Mouse (Mus musculus) hindbrain, embryonic 11.5 days (tissue): ENCODE measurements around the gene Rhbdf2. TPM values are rescaled to one million over a fixed set of nuclear protein-coding genes. Genes with fewer than 3 reads are reported as not detected.

ENCODE experiments used
- ATAC-seq: fragments of 200-750 bp; cut with Nextera tagmentation; 2 replicates; pipeline ENCODE4 v1.8.0; 2017; ENCODE audit warnings: mild to moderate bottlenecking, moderate TSS enrichment, moderate library complexity; ENCODE audit not compliant: low FRiP score
- DNase-seq: peaks from one replicate; pipeline ENCODE4 v3.0.0-alpha.2; 2015; ENCODE audit warnings: low spot score
- H3K27ac ChIP-seq: fragments of 300-500 bp; sonication (generic); 2 replicates; pipeline ENCODE4 v1.5.1; 2014; ENCODE audit warnings: mild to moderate bottlenecking, low read depth, low read length
- H3K27me3 ChIP-seq: fragments of 300-500 bp; sonication (generic); 2 replicates; pipeline ENCODE4 v1.6.1; 2014; ENCODE audit warnings: mild to moderate bottlenecking, low read length, moderate library complexity, mixed read lengths; ENCODE audit not compliant: control insufficient read depth, insufficient read depth
- H3K36me3 ChIP-seq: fragments of 300-500 bp; sonication (generic); 2 replicates; pipeline ENCODE4 v1.6.1; 2014; ENCODE audit warnings: mild to moderate bottlenecking, low read length, moderate library complexity, mixed read lengths; ENCODE audit not compliant: control insufficient read depth, insufficient read depth
- H3K4me1 ChIP-seq: fragments of 300-500 bp; sonication (generic); replicated peaks from 2 replicates; pipeline ENCODE4 v1.6.1; 2014; ENCODE audit warnings: low read length, mixed read lengths; ENCODE audit not compliant: control insufficient read depth, insufficient read depth
- H3K4me2 ChIP-seq: fragments of 300-500 bp; sonication (generic); replicated peaks from 2 replicates; pipeline ENCODE4 v1.6.1; 2014; ENCODE audit warnings: mild to moderate bottlenecking, low read depth, low read length
- H3K4me3 ChIP-seq: fragments of 300-500 bp; sonication (generic); 2 replicates; pipeline ENCODE4 v1.5.1; 2014; ENCODE audit warnings: low read depth, low read length
- H3K9ac ChIP-seq: fragments of 300-500 bp; sonication (generic); 2 replicates; pipeline ENCODE4 v1.6.1; 2014; ENCODE audit warnings: low read depth, low read length
- H3K9me3 ChIP-seq: fragments of 300-500 bp; sonication (generic); 2 replicates; pipeline ENCODE4 v1.6.1; 2016; ENCODE audit warnings: low read length; ENCODE audit not compliant: control insufficient read depth
- WGBS: fragments of 180-500 bp; shearing (Covaris S2); extraction: QIAGEN DNeasy Blood & Tissue Kit; methylation state at CpG from one replicate; pipeline ENCODE4 v1.1.7; 2014; 5-methylcytosine and 5-hydroxymethylcytosine counted together
- polyA plus RNA-seq: library from polyadenylated mRNA; unstranded; fragments of >200 nt; fragmentation: Nextera tagmentation; extraction: Ambion mirVana; gene quantifications from 2 replicates; pipeline ENCODE4 v1.2.1, GENCODE M21; 2014

Rhbdf2 gene
- polyA plus RNA-seq, 1 experiment from 2014 or later = 2.1 TPM

GRCm38 (mm10) chr11:116648976-116649375, 22.2 kb upstream of the Rhbdf2 start:
- Histone ChIP-seq H3K36me3 (no peaks in the 10 kb centered on the region), H3K27ac (no peak overlapping the region), H3K9me3 (no peaks in the 10 kb centered on the region), H3K27me3 (peaks cover 23% of the 10 kb centered on the region), H3K4me3 (no peak overlapping the region), H3K4me1 (peaks cover 4% of the 10 kb centered on the region; the same call in 1 of the 2 replicates), H3K9ac (no peak overlapping the region), H3K4me2 (no peak overlapping the region)
- DNase-seq = no peak
- no peak for ATAC-seq
- WGBS = 71% methylated on average over 10 of the region's 10 CpGs

GRCm38 (mm10) chr11:116648213-116648921, 21.5 kb upstream of the Rhbdf2 start:
- ATAC-seq (no peak), DNase-seq (no peak)
- H3K4me3 ChIP-seq = no peak overlapping the region
- H3K4me1 ChIP-seq = peaks cover 7% of the 10 kb centered on the region; the same call in 1 of the 2 replicates
- WGBS = 46% methylated on average over 18 of the region's 18 CpGs
- no peak overlapping the region for H3K9ac ChIP-seq
- H3K4me2 ChIP-seq = no peak overlapping the region
- no peak overlapping the region for H3K27ac ChIP-seq
- no peaks in the 10 kb centered on the region for H3K9me3 ChIP-seq
- H3K36me3 ChIP-seq = no peaks in the 10 kb centered on the region
- peaks cover 18% of the 10 kb centered on the region for H3K27me3 ChIP-seq

DNA sequence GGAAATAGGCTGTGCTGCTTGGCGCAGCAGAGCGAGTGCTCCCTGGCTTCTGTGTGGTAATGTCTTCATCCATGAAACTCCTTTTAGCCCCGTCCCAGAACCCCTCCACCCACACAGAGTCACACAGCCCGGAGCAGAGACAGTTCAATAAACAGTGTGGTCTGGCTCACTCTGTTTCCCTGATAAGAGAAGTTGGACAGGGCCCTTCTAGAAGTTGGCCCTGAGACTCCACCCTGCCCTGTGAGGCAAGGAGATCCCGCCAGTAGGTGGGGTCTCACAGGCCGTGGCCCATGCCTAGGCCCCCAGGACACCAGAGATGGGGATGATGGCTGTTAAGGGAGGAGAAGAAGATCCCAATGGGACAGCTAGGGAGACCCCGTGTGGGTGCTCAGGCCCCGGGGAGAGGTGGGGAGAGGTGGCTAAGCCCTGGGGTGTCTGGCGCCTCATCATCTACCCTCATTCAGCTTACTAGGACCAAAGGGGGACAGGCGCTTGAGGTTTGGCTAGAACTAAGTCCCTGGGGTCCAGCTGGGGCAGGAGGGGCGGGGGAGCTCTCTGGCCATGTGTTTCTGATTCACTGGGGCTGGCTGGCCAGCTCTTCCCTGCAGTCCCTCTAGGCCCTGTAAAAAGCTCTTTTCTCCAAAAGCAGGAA, 20.6 kb upstream of the Rhbdf2 start:
- Histone ChIP-seq H3K9me3 (no peaks in the 10 kb centered on the region), H3K36me3 (no peaks in the 10 kb centered on the region), H3K4me2 (no peak overlapping the region), H3K27me3 (peaks cover 9% of the 10 kb centered on the region), H3K4me1 (peaks cover 7% of the 10 kb centered on the region; the same call in 1 of the 2 replicates), H3K4me3 (no peak overlapping the region), H3K27ac (no peak overlapping the region), H3K9ac (no peak overlapping the region)
- DNase-seq (no peak), ATAC-seq (no peak)
- WGBS = 60% methylated on average over 11 of the region's 11 CpGs

DNA sequence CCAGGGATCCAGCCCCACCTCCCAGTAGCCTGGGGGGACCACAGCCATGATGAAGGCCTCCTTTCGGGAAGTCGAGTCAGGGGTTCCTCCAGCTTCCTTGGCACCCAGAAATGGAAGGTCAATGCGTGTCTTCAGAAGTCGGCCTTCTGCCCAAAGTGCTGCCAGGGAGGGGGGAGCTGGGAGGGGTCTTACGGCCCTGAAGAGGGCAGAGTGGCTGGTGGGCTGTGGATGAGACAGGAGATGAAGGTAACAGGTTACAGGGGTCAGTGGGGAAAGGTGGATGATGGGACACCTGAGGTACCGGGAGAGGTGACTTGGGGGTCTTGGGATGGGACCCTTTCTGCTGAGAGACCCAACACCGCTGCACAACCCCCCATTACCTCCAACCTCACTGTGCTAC, 20.0 kb upstream of the Rhbdf2 start:
- H3K27me3 ChIP-seq = peaks cover 3% of the 10 kb centered on the region; the same call in 1 of the 2 replicates
- H3K27ac ChIP-seq = no peak overlapping the region
- no peak for DNase-seq
- H3K9me3 ChIP-seq = no peaks in the 10 kb centered on the region
- no peaks in the 10 kb centered on the region for H3K36me3 ChIP-seq
- H3K9ac ChIP-seq = no peak overlapping the region
- no peak for ATAC-seq
- H3K4me3 ChIP-seq = no peak overlapping the region
- H3K4me1 ChIP-seq = peaks cover 7% of the 10 kb centered on the region; the same call in 1 of the 2 replicates
- 89% methylated on average over 7 of the region's 7 CpGs for WGBS
- H3K4me2 ChIP-seq = no peak overlapping the region

DNA sequence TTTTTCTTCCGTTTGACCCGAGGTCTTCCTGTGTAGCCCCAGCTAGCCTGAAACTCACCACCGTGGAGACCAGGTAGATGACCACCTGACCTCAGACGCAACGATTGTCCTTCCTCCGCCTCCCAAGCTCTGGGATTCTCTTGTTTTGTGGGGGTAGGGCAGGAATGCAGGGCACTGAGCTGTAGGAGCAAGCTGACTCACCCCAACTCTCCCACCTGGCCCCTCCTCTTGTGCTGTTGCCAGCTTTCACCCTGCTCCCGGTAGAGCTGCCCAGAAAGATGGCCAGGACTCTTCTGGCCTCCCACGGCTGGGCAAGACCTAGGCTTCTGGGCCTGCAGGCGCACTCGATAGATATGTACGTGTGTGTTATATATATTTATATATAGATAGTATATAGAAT, 19.3 kb upstream of the Rhbdf2 start:
- no peak for DNase-seq
- Histone ChIP-seq H3K9me3 (no peaks in the 10 kb centered on the region), H3K27ac (no peak overlapping the region), H3K4me3 (no peak overlapping the region), H3K4me1 (peaks cover 7% of the 10 kb centered on the region; the same call in 1 of the 2 replicates), H3K9ac (no peak overlapping the region), H3K36me3 (no peaks in the 10 kb centered on the region), H3K27me3 (peaks cover under 1% of the 10 kb centered on the region; the same call in 1 of the 2 replicates), H3K4me2 (no peak overlapping the region)
- 68% methylated on average over 11 of the region's 11 CpGs for WGBS
- no peak for ATAC-seq

DNA sequence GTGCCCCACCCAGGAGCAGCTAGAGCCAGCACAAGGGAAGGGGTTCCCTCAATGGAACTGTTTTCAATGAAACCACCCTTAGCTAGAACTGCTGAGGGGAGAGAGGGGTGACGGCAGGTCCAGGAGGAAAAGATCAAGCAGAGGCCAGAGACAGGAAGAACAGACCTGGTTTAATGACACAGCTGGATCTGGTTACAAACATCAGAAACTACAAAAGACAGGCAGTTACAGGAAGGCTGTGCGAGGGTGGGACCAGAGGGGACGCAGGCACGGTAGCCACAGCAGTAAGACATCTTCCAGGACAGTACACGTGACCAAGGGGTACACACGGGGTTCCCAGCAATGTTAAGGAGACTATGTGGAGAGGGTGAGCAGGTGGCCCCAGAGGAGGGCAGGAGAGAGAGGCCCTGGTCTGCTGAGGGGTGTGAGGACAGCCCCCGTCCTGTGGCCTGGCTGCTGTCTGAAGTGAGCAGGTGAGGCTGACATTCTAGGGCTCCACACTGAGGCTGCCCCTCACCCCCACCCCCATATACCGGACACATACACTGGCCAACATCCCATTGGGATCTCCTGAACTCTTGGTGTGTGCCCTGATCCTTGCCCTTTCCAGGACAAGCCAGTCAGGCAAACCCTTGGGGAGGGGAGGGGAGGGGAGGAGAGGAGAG, 18.8 kb upstream of the Rhbdf2 start:
- no peak for DNase-seq
- H3K27me3 ChIP-seq = no peaks in the 10 kb centered on the region; the same call in 1 of the 2 replicates
- no peak overlapping the region for H3K4me3 ChIP-seq
- WGBS = 49% methylated on average over 8 of the region's 8 CpGs
- no peaks in the 10 kb centered on the region for H3K9me3 ChIP-seq
- H3K36me3 ChIP-seq = no peaks in the 10 kb centered on the region
- 0 out of 2 replicates have a peak overlapping the region, but pooled peaks have one; percentile 7 for H3K9ac ChIP-seq
- no peak overlapping the region for H3K27ac ChIP-seq
- no peak for ATAC-seq
- H3K4me1 ChIP-seq = peaks cover 7% of the 10 kb centered on the region; the same call in 1 of the 2 replicates
- no peak overlapping the region for H3K4me2 ChIP-seq

GRCm38 (mm10) chr11:116644225-116645112, 17.6 kb upstream of the Rhbdf2 start:
- peak; percentile 50 for DNase-seq
- Histone ChIP-seq H3K27ac (no peak overlapping the region), H3K9me3 (no peaks in the 10 kb centered on the region), H3K9ac (peak overlapping the region; percentile 38; the same call in 1 of the 2 replicates), H3K4me3 (no peak overlapping the region), H3K4me1 (peaks cover 7% of the 10 kb centered on the region; the same call in 1 of the 2 replicates), H3K4me2 (no peak overlapping the region), H3K36me3 (no peaks in the 10 kb centered on the region), H3K27me3 (no peaks in the 10 kb centered on the region)
- ATAC-seq = no peak
- WGBS = 44% methylated on average over 21 of the region's 21 CpGs
